Mouse (Mus musculus) embryo, embryonic 9.5 days (tissue): Measurements from ENCODE around the gene Cfap161.

Experiments used
- DNase-seq: peaks from one replicate; pipeline ENCODE4 v3.0.0-alpha.2; 2017; ENCODE audit errors: extremely low spot score

Cfap161 gene

DNA sequence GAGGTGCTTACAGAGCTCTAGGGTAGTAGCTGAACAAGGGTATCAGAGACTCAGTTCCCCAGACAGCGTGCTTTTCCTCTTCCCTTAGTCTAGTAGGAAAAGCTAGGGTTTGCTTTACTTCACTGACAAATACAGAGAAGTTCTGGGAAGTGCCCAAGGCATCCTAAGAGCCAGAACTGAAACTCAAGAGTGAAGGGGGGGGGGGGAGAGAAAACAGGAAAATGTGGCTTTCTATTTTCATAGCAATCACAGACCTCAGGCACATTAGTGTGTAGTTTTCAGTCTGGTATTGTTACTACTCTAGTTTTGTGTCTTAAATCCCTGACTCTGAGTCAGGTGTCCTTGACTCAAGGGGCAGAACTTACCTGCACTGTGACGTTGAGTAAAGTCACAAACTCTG is 7.3 kb upstream of the Cfap161 start:
- no peak for DNase-seq

DNA sequence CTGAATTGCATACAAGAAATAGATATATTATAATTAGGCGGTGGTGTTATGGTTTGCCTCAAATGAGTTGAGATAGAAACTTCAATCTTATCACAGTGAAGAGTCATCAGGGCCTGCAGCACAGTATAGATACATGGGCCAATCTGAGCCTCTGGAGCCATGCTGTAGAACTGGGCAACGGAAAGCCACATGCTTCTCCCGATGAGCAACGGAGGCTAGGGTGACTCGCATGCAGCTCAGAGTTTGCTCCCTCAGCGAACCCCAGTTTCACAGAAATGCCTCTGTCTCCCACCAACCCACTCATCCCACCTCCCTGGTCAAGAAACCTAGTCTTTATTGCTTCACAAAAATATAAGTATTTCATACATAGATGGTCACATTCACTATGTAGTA is 6.8 kb upstream of the Cfap161 start:
- DNase-seq: no peak

GRCm38 (mm10) chr7:83800561-83801482 is 6.1 kb upstream of the Cfap161 start:
- DNase-seq: no peak

DNA sequence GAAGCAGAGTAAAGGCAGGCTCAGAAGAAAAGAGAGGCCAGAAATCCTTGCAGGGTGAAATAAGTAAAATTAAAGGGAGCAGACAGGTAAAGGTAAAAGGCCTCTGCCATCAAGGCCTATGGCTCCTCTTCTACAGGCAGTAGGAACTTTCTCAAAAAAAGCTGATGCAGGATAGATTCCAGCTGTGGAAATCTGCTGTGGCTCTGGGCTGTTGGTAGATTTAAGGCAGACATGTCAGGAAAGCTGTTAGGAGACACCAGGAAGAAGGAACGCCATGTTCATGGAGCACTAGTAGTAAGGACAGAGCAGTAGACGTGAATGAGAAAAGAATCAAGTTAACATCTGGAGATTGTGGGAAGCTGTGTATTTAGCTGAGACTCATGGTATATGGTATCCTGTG is 5.4 kb upstream of the Cfap161 start:
- no peak for DNase-seq

DNA sequence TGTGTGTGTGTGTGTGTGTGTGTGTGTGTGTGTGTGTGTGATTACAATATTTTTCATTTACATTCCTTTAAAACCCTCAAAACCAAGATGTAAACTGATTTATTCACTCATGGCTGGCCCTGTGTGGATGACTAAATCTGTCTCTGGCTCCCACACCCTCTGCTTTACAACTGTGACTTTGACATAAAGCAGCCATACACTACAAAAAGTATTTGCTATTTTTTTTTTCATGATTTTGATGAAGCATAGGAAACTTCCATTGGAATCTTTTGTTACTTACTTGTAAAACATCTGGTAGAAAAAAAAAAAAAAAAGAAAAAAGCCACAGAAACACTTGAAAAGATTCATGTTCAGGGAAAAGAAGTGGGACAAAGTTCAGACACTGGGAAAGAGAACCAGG is 3.3 kb upstream of the Cfap161 start:
- DNase-seq: no peak

DNA sequence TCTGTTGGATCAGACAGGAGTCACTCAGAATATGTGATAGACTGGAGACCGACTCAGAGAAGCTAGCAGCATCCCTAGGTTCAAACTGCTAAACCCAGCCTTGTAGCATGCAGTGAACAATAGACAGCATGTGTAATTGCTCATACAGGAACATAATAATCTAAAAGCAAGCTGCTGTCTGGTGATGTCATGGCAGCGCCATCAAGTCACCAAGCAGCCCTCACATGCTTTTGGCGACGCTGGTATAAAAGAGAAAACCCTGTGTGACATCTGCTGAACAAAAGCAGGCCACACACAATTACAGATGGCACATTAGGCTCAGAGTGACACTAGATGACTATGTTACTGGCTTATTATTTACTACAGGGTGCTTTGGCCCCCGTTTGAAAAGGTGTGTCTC is 1.5 kb upstream of the Cfap161 start:
- DNase-seq: no peak

DNA sequence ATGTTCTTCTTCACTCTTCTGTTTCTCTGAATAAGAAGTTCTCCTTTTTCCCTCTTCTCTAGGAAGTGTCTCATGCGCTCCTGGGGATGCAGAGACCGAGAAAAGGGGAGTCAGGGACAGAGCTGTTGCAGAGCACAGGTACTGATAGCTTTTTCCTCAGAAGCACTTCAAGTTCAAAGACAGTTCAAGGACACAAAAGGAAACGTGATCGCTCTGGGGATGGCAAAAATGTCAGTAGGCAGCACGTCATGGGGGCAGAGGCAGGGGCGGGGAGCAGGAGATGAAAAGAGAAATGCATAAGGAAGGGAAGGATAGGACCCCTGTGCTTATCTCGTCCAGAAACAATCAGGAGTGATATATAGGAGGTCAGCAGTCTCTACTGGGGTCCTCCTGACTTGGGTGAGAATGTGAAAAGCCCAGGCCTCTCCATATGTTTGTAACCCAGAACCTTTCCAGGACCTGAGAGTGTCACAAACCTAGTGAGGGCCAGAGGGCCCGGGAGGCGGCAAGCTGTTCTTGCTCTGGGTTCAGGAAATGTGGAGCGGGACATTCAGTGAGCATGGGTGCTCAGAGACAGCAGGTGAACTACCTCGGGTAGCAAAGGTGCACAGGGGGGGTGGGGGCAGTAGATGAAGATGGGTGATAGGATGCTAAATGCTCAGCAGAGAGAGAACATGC is 535 bp downstream of the Cfap161 start:
- DNase-seq: no peak

DNA sequence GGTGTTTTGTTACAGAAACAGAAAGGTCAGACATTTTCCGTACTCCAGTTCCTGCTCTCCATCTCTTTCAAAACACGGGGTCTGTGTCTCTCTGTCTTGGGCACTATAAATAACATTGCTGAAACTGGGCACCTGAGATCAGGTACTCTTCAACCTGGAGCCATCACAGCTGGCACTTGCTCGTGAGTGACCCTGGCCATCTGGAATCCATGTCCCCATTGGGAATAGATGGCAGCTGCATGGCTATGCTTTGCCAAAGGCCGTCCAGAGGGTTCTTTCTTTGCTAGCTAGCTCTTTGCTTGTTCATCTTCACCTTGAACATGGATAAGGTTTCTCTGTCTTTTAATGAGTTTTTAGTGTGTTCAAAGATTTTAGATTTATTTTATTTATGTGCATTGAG is 13.8 kb downstream of the Cfap161 start:
- DNase-seq: no peak

DNA sequence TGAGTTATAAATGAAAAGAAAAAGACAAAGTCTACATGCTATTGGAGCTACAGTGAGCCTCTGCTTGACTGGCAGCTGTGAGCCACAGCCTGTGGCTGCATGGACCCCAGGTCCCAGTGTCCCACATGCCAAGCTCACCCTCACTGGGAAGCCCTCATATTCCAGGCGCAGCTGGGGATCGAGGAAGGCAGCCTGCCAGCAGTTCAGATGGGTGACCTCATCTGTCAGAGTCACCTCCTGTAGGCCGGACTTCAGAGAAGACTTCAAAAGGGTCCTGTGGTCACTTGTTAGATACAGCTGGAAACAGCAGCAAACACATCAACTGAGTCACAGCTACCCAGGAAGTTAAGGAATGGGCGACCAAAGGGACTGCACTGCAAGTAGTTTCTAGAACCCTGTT is 14.7 kb downstream of the Cfap161 start:
- no peak for DNase-seq

- DNase-seq: no peak
Measured at GRCm38 (mm10) chr7:83779028-83779427, 15.7 kb downstream of the Cfap161 start.

DNA sequence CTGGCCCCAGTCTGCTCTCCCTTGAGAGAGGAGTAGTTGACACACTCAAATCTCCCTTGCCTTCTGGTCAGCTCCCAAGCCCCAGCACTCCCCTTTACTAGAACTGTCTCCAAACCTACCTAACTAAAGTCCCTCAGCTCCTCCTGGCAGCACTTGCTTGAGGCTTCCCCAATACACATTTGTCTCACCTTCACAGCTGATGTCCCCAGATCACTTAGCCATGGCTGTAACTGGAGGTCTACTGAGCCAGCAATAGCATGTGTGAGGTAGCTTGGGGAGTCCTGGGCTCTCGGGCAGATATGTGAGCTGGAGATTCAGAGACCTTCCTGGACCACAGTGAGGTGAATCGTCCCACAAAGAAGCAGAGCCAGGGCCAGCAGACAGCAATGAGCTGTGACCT is 16.2 kb downstream of the Cfap161 start:
- no peak for DNase-seq

GRCm38 (mm10) chr7:83774721-83775120 is 20.0 kb downstream of the Cfap161 start:
- DNase-seq: peak; percentile 27

- no peak for DNase-seq
Measured at GRCm38 (mm10) chr7:83763674-83764073, 31.0 kb downstream of the Cfap161 start.

DNA sequence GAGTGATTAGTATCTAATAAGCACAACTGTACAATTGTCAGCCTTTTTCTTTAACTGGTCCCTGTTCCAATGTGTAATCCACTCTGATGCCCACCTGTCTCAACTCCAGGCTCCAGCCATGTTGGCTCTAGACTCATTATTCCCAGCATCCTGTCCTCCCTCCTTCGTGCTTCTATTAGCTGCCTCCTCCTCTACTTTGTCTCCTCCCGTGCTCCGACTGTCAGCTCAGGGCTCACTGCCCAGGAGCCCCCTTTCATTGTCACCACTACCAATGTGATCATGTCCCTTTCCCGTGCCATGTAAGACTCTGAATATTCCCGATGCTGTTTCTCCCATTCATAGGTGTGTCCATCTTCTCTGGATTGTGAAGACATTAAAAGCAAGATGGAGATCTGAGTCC is 32.3 kb downstream of the Cfap161 start:
- DNase-seq: no peak

- DNase-seq: no peak
Measured at GRCm38 (mm10) chr7:83751055-83751454, 43.6 kb downstream of the Cfap161 start.

- DNase-seq: no peak
Measured at GRCm38 (mm10) chr7:83748405-83748804, 46.3 kb downstream of the Cfap161 start.

- DNase-seq: no peak
Measured at GRCm38 (mm10) chr7:83746107-83746687, 48.5 kb downstream of the Cfap161 start.

DNA sequence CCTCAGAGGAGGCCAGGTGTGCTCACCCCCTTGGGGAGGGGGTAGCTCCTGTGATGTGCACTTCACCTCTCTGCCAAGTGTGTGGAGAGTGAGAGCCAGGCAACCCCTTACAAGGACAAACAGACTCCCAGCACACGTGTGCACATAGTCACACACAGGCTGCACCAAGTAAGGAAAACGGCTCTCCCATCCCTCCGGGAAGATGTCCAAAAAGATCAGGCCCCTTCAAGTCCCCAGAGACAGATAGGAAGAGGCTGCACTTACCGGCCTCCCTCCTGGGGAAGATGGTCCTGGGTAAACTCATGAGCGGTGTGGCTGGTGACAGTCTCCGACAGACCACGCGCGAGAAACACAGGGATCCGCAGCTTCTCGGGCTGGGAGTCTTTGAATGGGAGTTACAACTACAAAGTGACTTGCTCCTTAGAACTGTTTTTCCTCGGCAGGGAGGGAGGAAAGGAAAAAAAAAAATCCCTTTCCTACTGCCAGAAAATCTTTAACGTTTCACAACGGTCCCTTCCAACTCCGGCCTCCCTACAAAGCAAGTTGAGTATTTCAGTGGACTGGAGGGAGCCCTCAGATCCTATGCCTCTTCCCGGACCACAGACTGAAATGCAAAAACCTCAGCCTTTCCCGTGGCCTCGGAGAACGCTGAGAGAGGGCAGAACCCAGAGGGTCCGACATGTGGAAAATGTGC is 49.1 kb downstream of the Cfap161 start, which contains the start of gene Il16:
Il16 (minus strand) TSS at position 314 of the 694 bp plus-strand sequence.
- no peak for DNase-seq

- DNase-seq: no peak
Measured at GRCm38 (mm10) chr7:83745065-83745412, 49.6 kb downstream of the Cfap161 start.

GRCm38 (mm10) chr7:83744250-83744649 is 50.4 kb downstream of the Cfap161 start:
- no peak for DNase-seq

DNA sequence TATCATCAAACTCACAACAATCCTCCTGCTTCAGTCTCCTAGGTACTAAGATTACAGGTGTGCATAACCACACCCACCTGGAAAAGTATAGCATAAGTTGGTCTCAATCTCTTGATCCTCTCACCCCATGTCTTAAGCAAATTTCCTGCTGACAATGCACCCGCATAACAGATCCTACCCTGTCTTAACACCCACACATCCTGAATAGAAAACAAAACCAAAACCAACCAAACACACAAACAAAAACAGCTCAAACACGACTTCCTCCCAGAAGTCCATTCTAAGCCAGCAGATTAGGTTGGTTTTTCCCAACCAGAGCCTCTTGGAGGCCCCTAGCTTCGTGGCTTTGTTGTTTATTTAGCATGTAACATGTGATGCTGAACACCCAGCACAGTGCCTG is 52.0 kb downstream of the Cfap161 start:
- DNase-seq: no peak

GRCm38 (mm10) chr7:83742026-83742425 is 52.7 kb downstream of the Cfap161 start:
- DNase-seq: no peak
